Mouse (Mus musculus) liver, embryonic 14.5 days (tissue): ENCODE measurements at regions not wholly inside any gene's neighbourhood (a gene's known extent, or its start where the extent isn't known, plus 50 kb on each side); places are given as distances from the start of the nearest gene placed in this dataset.

Source experiments
- ATAC-seq: fragments of 200-750 bp; cut with Nextera tagmentation; 2 replicates; pipeline ENCODE4 v1.8.0; 2017; ENCODE audit warnings: moderate number of reproducible peaks, mild to moderate bottlenecking, moderate library complexity; ENCODE audit not compliant: insufficient read depth
- DNase-seq, 3 experiments: peaks; one replicate each; pipeline ENCODE4 v3.0.0-alpha.2; 2012 to 2013; ENCODE audit warnings: low read depth in 3 of 3, low spot score in 3 of 3
- H3K27ac ChIP-seq: fragments of 300-500 bp; sonication (generic); 2 replicates; pipeline ENCODE4 v1.5.1; 2014; ENCODE audit warnings: moderate library complexity, mild to moderate bottlenecking, control low read depth, inconsistent platforms
- H3K27me3 ChIP-seq: fragments of 300-500 bp; sonication (generic); 2 replicates; pipeline ENCODE4 v1.6.1; 2014; ENCODE audit warnings: mild to moderate bottlenecking, low read length, moderate library complexity; ENCODE audit not compliant: control insufficient read depth, insufficient read depth
- H3K36me3 ChIP-seq: fragments of 300-500 bp; sonication (generic); replicated peaks from 2 replicates; pipeline ENCODE4 v1.6.1; 2014; ENCODE audit warnings: low read depth; ENCODE audit not compliant: control insufficient read depth, insufficient read depth
- H3K4me1 ChIP-seq, 2 experiments: fragments of 200-500 bp in 1 of 2; fragments of 300-500 bp in 1 of 2; sonication (generic) in 1 of 2; replicated peaks; 2 replicates each; pipeline ENCODE4 v1.6.1; 2012 to 2014; ENCODE audit warnings: antibody characterized with exemption in 1 of 2, inconsistent platforms in 1 of 2, low read length in 1 of 2; ENCODE audit not compliant: control insufficient read depth in 2 of 2, insufficient read depth in 2 of 2
- H3K4me2 ChIP-seq: fragments of 300-500 bp; sonication (generic); 2 replicates; pipeline ENCODE4 v1.6.1; 2014; ENCODE audit warnings: low read depth, mild to moderate bottlenecking, control low read depth, moderate library complexity
- H3K4me3 ChIP-seq, 2 experiments: fragments of 200-500 bp in 1 of 2; fragments of 300-500 bp in 1 of 2; sonication (generic) in 1 of 2; 2 replicates each; pipeline ENCODE4 v1.5.1; 2012 to 2014; ENCODE audit warnings: low read depth in 2 of 2, low read length in 2 of 2, mild to moderate bottlenecking in 2 of 2, control low read depth in 1 of 2, inconsistent platforms in 1 of 2, moderate library complexity in 1 of 2; ENCODE audit not compliant: insufficient read depth in 1 of 2
- H3K9ac ChIP-seq: fragments of 300-500 bp; sonication (generic); replicated peaks from 2 replicates; pipeline ENCODE4 v1.6.1; 2014; ENCODE audit warnings: mild to moderate bottlenecking, control low read depth, moderate library complexity
- H3K9me3 ChIP-seq: fragments of 300-500 bp; sonication (generic); 2 replicates; pipeline ENCODE4 v1.6.1; 2016; ENCODE audit warnings: low read length, mixed read lengths; ENCODE audit not compliant: control insufficient read depth
- CTCF ChIP-seq: IDR thresholded peaks from 2 replicates; pipeline ENCODE4 v1.5.1; 2016; ENCODE audit warnings: antibody characterized with exemption, low read depth, control low read depth
- EP300 ChIP-seq: IDR thresholded peaks from 2 replicates; pipeline ENCODE4 v1.6.1; 2016; ENCODE audit warnings: antibody characterized with exemption, low read depth
- WGBS: fragments of 180-500 bp; shearing (Covaris S2); extraction: QIAGEN DNeasy Blood & Tissue Kit; methylation state at CpG from one replicate; pipeline ENCODE4 v1.1.7; 2014; ENCODE audit not compliant: insufficient replicate concordance; 5-methylcytosine and 5-hydroxymethylcytosine counted together

DNA sequence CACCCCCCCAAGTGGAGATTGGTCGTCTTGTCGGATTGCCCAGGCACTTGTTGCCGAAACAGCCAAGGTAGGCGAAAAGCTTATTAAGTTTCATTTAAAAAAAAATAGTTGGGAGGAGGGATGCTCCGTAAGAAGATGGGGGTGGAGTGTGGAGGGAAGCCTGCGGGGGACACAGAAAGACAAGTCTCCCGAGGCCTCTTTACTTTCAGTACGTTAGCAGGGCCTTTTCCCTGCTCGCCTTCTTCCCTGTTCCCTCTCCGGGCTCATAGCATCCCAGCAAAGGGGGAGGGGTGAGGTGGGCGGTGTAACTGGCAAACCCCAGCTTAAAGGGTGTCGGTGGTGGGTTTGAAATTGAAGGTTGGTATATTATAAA is 131.5 kb upstream of the Ubr2 start:
- ATAC-seq, result no peak
- H3K27ac ChIP-seq, result no peak overlapping the region
- 3% methylated on average over 12 of the region's 12 CpGs for WGBS
- H3K36me3 ChIP-seq, result no peaks in the 10 kb centered on the region
- H3K4me1 ChIP-seq, result peaks cover 0 to 5% of the 10 kb centered on the region in 2 experiments; a peak in 1 of 4 replicates
- TF ChIP-seq CTCF (no peak), EP300 (no peak)
- H3K27me3 ChIP-seq, result peaks cover 32% of the 10 kb centered on the region
- no peak for DNase-seq
- H3K4me2 ChIP-seq, result peak overlapping the region; percentile 77
- no peak overlapping the region for H3K9ac ChIP-seq
- no peaks in the 10 kb centered on the region for H3K9me3 ChIP-seq
- H3K4me3 ChIP-seq, result peak overlapping the region; percentile 57 to 67

DNA sequence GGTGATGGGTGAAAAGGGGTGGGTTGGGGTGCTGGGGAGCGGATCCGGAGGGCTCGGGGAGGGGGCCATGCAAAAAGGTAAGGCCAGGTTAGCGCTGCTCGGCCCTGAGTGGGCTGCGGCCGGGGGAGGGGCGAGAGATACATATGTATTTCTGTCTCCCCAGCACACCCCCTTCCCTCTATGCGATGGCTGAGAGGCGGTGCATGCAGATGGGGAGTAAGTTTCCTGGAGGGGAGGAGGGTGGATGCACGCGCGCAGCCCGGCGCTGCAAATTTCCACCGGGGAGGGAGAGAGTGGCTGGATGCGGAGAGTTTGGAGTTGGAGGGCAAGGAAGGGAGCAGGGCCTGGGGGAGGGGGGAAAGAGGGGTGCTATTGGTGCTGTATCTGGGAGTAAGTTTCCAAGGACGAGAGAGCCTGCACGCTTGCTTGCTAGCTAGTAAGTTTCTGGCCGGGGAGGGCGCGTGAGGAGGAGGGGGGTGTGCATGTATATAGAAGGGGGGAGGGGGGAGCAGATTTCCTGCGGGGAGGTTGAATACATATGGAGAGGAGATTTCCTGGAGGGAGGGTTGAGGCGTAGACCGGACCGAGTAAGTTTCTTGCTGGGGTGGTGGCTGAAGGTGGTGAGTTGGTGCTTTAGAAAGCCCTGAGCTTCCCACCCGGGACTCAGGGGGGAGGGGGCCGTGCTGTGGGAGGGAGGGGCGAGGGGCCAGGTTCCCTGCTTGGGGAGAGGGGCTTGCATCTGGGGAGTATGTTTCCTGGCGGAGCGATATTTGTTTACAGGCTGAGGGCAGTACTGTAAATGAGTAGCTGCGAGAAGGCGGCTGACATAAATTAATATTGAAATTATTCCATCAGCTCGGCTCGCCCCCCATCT is 130.8 kb upstream of the Ubr2 start:
- Histone ChIP-seq H3K9me3 (no peaks in the 10 kb centered on the region), H3K36me3 (no peaks in the 10 kb centered on the region), H3K4me3 (peak overlapping the region; percentile 57 to 67), H3K27ac (no peak overlapping the region), H3K4me2 (peak overlapping the region; percentile 77), H3K9ac (no peak overlapping the region; the same call in 1 of the 2 replicates), H3K4me1 (peaks cover 0 to 5% of the 10 kb centered on the region in 2 experiments; a peak in 1 of 4 replicates), H3K27me3 (peaks cover 32% of the 10 kb centered on the region)
- DNase-seq (no peak), ATAC-seq (peak; percentile 38)
- WGBS, result under 1% methylated on average over 33 of the region's 35 CpGs
- TF ChIP-seq EP300, result no peak

DNA sequence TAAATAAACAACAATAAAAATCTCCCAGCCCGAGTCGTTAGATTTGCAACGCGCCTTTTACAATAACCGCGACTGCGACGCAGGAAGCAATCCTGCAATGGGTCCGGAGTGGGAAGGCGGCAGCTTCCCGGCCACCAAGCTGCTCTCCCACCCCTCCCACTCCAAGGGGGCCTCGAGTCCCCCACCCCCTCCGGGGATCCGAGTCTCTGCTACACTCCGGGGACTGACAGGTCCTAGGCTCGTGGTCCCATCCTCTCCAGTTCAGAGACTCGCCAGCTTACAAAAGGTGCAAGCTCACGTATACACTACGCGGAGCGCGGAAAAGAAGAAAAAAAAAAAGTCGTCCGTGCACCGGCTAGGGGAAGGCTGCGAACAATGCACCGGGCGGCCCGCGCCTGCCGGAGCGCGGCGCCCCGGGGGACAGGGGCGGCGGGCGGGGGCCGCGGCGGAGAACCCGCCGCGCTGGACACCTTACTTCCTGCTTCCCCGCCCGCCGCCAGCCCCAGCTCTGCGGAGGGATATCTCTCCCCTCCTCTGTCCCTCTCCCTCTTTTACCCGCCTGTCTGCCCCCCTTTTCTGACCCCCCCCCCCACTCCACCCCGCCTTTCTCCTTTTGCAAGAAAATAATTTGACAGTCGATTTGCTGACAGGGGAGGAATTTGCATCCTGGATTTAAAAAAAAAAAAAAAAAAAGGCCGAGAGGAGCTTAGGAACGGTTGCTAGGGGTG is 130.0 kb upstream of the Ubr2 start:
- Histone ChIP-seq H3K4me2 (peak overlapping the region; percentile 77), H3K27me3 (peaks cover 32% of the 10 kb centered on the region), H3K9ac (peak overlapping the region; percentile 21; the same call in 1 of the 2 replicates), H3K27ac (no peak overlapping the region), H3K4me3 (peak overlapping the region; percentile 57 to 67), H3K4me1 (peaks cover 0 to 5% of the 10 kb centered on the region in 2 experiments; a peak in 1 of 4 replicates), H3K9me3 (no peaks in the 10 kb centered on the region), H3K36me3 (no peaks in the 10 kb centered on the region)
- DNase-seq (no peak), ATAC-seq (peak; percentile 34; the same call in 1 of the 2 replicates)
- whole genome bisulfite sequencing, result 0% methylated on average over 47 of the region's 53 CpGs
- TF ChIP-seq EP300 (no peak), CTCF (no peak)

DNA sequence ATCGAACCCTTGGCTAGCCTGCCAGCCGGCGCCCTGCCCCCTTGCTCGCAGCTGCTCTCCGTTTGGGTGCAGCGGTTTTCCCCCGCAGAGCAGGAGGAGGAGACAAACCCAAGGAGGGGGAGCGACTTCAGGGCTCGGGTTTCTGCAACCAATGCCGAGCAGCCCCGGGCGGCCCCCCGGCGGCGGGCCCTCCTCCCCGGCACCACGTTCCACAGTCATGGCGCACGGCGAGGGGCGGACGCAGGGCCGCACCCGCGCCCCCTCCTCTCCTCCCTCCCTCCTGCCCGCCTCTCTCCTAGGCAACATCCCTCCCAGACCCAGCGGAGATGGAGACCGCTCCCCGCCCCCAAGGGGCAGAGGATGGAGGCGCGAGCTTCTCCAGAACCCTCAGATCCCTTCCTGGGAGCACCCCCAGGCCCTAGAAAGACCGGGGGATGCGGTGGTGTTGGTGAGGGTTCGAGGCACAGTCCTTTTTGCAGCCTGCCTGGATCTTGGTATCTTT is 129.4 kb upstream of the Ubr2 start:
- TF ChIP-seq EP300, result no peak
- no peak for TF ChIP-seq CTCF
- Histone ChIP-seq H3K4me1 (peaks cover 0 to 5% of the 10 kb centered on the region in 2 experiments; a peak in 1 of 4 replicates), H3K36me3 (no peaks in the 10 kb centered on the region), H3K27me3 (peaks cover 32% of the 10 kb centered on the region), H3K27ac (no peak overlapping the region), H3K4me2 (peak overlapping the region; percentile 77), H3K9me3 (no peaks in the 10 kb centered on the region), H3K9ac (no peak overlapping the region), H3K4me3 (peak overlapping the region; percentile 51 to 57)
- ATAC-seq, result peak; percentile 79
- peak; percentile 18 to 36 (median 25) for DNase-seq
- WGBS, result under 1% methylated on average over 33 of the region's 34 CpGs

DNA sequence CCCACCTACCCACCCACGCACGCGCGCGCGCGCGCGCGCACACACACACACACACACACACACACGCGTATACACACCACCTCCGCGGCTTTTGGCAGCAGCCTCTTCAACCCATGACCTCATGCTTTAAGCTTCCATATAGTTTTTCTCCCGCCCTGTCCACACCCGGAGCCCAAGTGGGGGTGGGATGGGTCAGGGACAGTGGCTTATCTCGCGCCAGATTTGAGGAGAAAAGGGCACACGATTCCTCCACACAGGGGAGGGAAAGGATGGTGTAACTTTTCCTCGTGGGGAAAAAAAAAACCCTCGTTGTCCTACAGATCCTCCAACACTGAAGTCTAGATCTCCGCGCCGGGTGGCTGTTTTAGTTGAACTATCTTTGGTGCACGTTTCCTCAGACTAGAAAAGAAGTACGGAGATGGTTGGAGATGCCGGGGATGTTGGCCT is 128.8 kb upstream of the Ubr2 start:
- no peak overlapping the region for H3K9ac ChIP-seq
- no peak for TF ChIP-seq CTCF
- TF ChIP-seq EP300, result no peak
- peaks cover 32% of the 10 kb centered on the region for H3K27me3 ChIP-seq
- H3K4me1 ChIP-seq, result peaks cover 0 to 5% of the 10 kb centered on the region in 2 experiments; a peak in 1 of 4 replicates
- H3K4me2 ChIP-seq, result peak overlapping the region; percentile 77
- 1% methylated on average over 27 of the region's 27 CpGs for WGBS
- no peaks in the 10 kb centered on the region for H3K36me3 ChIP-seq
- no peaks in the 10 kb centered on the region for H3K9me3 ChIP-seq
- H3K27ac ChIP-seq, result no peak overlapping the region
- DNase-seq (no peak), ATAC-seq (no peak)
- H3K4me3 ChIP-seq, result peak overlapping the region; percentile 51 to 57
